Mouse (Mus musculus): ENCODE measurements around the gene Dennd5b. TPM values are rescaled to one million over a fixed set of nuclear protein-coding genes. Genes with fewer than 3 reads are reported as not detected.
"Not testable (repeated sequence)": the region's sequence is repeated elsewhere in the genome, so short reads cannot be mapped to it uniquely, and the experiment has no call there.

Gene Dennd5b
- total RNA-seq (2022), result 10 to 100 TPM; 41.9 to 59.0 (median 47.0) TPM

DNA sequence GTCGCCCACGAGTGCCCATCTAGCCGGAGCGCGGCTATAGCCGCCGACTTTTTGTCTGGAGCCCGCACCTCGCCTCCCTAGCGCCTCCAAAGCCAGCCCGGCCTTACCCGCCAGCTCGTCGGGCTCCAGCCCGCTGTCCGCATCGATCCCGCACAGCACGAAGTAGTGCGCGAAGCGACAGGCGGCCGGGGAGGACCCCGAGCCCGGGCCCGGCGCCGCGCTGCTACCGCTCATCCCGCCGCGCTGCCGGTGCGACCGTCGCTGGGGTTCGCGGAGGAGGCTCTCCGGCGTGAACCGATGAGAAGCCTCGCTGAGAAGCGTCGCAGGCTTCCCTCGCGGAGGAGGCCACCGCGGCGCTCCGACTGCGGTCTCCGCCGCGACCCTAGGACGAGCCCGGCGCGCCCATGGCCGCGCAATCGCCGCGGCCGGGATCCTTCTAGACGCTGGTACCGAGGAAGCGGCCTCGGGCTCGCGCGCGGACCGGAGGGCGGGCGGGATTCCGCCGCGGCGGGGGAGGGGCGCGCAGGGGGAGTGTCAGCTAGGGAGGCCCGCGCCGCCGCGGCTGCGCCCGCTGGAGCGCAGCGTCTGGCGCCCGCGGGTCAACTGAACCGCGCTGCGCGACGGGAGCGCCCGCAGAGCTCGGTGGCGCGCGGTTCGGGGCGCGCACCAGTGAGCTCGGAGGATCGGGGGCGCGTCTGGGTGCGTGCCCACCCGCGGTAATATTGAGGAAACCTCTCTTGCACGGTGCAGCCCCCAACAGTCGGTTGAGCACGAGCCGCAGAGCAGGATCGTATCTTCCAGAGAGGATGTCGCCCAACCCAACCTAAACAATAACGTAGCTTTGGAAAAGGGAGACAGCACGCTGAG lies at the start of gene Dennd5b:
Dennd5b (minus strand) TSS at position 605 of the 867 bp plus-strand sequence.
- DNase-seq (ENCODE audit: low spot score in 2 of 2), result peak; percentile 65 to 77

DNA sequence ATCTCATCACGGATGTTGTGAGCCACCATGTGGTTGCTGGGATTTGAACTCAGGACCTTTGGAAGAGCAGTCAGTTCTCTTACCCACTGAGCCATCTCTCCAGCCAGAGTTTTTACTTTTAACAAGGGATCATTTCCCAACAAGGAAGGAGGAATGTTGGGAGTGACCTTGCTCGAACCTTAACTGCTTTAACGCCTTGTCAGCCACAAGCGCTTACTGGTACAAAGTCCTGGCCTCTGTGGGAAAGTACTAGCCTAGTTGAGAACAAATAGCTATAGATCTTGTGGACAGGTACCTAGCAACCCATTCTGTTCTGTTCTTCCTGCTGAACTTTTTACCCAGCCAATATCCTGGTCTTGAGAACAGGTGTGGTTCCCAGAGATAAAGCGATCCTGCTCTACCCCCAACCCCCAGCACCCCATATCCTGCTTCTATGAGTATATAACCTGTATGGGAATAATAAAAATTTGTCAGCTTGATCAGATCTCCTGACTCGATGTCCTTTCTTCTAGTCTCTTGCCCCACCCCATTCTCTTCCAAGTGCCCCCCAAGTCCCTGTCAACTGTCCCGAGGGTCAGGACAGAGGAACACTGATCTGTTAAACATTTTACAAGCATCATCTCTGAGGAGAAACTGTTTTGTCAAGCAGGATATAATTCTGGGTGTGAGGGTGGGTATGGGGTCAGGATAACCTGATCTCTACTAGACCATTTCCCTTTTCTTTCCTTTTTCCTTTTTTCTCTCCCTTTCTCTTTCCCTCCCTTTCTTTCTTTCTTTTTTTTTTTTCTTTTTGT lies 47.2 kb upstream of the Dennd5b start:
- no peak for DNase-seq (ENCODE audit: low spot score in 2 of 2)

DNA sequence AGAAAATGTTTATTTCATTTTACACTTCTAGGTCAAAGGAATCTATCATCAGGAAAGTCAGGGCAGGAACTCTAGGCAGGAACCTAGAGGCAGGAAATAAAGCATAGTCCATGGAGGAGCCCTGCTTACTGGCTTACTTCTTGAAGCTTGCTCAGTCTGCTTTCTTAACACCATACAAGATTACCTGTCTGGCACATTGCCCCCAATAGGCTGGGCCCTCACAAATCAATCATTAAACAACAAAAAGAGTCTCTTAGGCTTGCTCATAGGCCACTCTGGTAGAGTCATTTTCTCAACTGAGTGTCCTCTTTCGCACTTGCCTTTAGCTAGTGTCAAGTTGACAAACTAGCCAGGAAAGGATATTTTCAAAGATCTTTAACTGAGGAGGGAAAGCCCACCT lies 43.7 kb upstream of the Dennd5b start:
- DNase-seq (ENCODE audit: low spot score in 2 of 2), result no peak

DNA sequence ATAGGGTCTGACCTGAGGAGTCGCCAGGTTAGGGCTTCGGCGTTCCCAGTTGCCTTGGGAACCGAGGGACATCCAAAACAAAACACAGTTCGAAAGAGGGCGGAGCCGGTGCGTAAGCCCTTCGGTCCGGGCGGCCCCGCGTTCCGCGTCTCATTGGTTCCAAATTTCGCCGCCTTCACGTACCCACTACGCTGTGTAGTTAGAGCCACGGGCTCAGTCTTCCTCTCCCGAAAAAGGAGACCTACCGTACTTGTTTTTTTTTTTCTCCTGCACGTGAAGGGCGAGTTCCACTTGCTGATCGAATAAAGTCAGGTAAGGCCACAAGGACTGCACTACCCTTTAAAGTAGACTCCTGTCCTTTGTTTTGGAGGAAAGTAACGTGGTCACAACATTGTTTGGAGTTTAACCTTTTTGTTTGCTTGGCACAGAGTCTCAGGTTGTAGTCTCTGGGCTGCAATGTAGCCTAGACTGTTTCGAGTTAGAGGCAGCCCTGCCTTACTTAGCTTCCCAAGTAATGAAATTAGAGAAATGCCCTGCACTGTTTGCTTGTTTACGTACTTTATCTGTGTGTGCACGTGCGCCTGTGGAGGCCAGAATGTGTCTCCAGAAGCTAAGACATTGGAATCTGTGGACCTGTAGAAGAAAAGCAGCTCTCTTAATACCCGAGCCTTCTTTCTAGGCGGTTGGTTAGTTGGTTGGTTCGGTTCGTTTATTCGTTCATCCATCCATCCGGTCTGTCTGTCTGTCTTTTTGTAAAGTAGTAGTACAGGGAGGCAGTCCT lies 40.1 kb upstream of the Dennd5b start:
- DNase-seq (ENCODE audit: low spot score in 2 of 2), result peak; percentile 56 to 77

DNA sequence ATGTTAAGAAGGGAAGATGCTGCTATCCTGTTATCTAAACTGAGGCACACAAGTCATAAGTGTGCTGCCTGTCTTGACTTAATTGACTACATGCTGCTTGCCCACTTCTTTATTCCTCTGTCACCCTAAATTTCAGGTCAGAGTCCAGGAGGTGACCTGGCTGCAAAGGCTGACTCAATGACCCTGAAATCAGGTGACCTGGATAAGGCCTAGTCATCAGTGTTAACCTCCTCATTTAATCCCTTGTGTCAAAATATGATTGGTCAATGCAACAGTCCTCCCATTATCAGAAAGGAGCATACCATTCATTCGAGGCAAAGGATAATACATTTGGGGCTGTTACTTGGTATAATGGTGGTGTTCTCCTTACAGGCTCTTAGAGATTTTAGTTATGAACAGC lies 38.0 kb upstream of the Dennd5b start, which contains the start of gene Etfbkmt:
Etfbkmt (plus strand) TSS at position 379 of the 400 bp plus-strand sequence.
- no peak for DNase-seq (ENCODE audit: low spot score in 2 of 2)

DNA sequence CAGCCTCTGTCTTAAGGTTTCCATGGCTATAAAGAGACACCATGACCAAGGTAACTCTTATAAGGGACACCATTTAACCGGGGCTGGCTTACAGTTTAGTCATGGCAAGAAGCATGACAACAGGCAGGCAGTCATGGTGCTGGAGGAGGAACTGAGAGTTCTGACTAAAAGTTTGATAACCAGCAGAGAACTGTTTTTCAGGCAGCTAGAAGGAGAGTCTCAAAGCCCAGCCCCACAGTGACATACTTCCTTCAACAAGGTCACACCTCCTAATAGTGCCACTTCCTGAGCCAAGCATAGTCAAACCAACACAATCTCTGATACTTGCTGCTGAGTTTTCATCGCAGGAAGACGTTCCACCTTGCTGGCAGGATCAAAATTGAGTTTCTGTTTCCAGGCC lies 37.5 kb upstream of the Dennd5b start:
- DNase-seq (ENCODE audit: low spot score in 2 of 2), result no peak

DNA sequence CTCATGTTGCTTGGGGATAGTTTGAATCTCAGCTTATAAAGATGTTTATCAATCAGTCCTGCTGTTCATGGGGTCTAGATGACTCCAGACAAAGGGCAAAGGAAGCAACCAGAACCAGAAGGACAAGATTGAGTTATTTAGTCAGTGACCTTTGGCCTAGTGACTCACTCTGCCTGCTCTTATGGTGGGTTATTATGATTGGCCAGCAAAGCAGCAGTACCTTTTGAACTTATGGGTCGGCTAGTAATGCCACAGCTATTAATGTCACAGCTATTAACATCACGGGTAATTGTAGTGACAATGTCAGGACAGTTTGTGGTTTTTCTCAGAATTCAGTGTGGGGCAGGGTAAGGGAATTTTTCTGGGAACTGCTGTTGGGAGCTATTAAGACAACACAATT lies 36.5 kb upstream of the Dennd5b start:
- no peak for DNase-seq (ENCODE audit: low spot score in 2 of 2)

DNA sequence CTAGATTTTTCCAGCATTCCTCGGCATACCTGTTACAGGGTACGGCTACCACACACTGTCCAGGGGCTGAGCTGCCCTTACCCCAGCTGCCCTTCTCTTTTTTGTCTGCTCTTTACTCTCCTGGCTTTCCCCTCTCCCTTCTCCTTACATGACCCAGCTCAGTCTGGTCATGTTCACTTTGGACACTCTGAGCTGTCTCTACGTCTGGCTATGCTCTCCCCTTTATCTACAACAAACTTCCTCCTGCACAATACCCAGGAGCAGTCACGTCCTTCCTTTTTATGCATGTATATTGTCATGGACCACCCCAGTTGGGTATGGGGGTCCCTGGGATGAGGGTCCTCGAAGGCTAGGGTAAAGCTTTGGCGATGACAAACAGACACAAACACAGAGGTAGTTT lies 34.2 kb upstream of the Dennd5b start:
- DNase-seq (ENCODE audit: low spot score in 2 of 2), result no peak

DNA sequence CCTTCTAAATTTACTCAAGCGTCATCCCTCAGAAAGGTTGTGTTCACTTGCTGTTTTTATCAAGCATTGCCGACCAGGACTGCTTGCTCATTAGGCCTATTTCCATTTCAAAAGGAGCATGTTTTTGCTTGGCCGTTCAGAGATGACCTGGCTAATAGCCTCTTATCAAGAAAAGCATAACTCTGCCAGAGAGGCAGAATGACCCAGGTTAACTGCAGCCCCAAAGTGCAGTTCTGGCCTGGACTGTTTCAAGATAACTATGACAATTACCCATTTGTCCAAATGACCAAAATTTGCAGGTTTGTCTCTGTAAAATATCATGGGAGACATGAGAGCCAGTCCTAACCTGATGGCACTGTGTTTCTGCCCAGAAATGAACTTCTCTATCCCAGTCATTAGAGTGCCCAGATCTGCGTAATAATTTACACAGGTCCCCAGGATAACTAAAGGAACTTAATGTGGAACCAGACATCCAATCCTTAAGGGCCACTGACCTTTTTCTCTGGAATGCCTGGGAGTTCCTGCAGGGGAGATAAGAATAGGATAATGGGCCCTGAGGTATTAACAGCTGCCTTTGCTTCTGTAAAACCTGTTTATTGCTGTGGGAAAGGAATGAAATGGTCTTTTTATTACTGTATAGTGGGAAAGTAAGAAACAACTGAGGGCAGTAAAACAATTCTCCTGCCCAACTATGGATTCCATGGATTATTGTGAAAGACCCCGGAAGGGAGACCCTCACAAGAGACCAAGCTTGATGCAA lies 33.1 kb upstream of the Dennd5b start:
- DNase-seq (ENCODE audit: low spot score in 2 of 2), result no peak

DNA sequence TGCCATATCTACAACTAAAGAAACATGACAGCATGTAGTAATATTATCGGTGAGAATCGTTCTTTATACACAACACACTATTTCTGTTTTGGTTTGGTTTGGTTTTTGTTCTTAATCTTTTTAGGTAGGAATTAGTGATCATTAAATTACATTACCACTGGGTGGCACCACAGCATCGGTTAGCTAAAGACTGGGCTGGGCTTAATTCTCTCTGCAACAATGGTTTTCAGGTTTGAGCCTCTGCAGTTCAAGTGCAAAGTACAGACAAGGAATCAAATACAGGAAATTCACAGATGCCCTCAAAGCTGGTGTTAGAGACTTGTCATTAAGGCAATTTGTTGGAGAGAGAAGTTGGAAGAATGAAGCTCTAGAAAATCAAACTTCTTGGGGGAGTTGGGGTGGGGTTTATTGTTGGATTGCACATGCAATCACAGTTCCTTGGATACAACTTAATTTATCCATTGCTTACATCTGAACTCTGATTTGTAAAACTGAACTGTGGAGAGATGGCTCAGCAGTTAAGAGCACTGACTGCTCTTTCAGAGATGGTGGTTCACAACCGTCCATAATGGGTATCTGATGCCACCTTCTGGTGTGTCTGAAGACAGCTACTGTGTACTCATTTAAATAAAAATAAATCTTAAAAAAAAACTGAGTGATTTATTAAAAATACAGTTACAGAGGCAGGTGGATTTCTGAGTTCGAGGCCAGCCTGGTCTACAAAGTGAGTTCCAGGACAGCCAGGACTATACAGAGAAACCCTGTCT lies 31.0 kb upstream of the Dennd5b start:
- peak in 1 of 2 experiments; percentile 7 for DNase-seq (ENCODE audit: low spot score in 2 of 2)

DNA sequence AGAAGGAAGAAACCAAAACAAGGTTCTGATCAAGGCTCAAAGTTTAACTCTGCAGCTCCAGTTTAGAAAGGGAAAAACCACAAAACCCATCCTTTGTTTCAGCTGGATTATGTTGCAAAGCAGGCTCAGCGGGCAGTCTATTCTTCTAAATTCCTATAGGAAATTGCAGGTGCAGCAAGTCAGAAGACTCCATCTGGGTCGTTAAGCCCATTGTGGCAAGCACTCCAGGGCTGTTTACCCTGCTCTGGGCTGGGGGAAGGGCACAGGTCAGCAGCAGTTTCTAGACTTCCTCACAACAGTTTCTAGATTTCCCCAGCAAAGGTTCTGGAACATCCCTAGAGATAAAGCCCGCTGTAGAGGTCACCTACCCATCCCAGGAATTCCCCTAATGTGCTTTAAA lies 29.6 kb upstream of the Dennd5b start:
- no peak for DNase-seq (ENCODE audit: low spot score in 2 of 2)

DNA sequence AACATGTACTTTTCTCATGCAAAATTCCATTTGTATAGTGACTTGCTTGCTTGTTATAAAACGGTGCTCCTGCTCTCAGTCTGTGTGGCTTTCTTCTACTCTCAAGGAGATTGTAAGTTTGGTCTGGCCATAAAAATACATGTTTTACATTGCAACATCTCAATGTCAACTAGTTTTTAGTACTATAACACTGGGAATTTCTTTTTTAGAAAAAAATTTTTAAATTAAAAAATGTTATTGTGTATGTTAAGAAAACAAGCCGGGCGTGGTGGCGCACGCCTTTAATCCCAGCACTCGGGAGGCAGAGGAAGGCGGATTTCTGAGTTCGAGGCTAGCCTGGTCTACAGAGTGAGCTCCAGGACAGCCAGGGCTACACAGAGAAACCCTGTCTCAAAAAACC lies 28.4 kb upstream of the Dennd5b start, which contains the start of gene Gm10203:
Gm10203 (plus strand) TSS at position 301 of the 400 bp plus-strand sequence.
- DNase-seq (ENCODE audit: low spot score in 2 of 2), result not testable (repeated sequence)

DNA sequence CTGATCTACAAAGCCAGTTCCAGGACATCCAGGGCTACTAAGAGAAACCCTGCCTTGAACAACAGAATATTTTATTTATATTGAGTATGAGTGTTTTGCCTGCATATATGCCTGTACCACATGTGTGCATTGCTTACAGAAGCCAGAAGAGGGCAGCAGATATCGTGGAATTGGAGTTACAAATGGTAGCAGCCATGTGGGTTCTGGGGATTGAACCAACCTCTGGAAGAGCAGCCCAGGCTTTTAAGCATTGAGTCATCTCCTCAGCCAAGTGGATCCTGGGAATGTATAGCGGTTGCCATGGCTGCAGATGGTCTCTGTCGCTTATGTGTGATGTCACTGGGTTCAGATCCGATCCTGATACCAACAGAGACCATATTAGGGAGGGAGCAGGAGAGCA lies 25.2 kb upstream of the Dennd5b start:
- DNase-seq (ENCODE audit: low spot score in 2 of 2), result peak in 1 of 2 experiments; percentile 6

DNA sequence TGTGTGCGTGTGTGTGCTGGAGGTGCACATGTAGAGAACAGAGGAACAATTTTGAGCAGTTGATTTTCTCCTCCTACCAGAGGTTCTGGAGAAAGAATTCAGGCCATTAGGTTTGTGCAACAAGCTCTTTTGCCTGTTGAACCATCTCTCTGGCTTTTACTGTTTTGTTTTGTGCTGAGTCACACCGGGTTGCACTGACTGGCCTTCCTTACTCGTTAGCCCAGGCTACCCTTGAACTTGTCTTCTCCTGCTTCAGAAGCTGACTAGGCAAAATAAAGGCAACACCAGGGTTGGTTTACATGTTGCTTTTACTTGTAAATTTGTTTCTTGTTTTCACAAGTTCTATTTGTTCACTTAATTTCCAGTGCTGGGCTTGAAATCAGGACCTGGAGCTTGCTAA lies 21.6 kb upstream of the Dennd5b start:
- no peak for DNase-seq (ENCODE audit: low spot score in 2 of 2)

DNA sequence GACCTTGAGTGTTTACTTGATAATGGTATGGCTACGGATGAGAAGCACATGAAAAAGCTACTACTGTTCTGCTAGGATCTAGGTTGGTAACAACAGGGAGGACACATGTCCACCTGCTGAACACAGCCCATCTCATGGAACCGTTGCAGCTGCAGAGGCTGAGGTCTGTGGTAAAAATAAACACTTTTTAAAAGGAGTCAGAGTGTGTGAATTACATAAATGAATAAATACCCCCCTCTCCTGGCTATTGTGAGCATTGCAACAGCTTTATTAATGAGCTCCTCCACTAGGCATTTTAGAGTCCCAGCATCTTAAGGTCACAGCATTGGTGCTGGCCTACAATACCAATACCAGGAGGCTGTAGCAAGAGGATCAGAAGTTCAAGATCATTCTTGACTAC lies 18.4 kb upstream of the Dennd5b start:
- DNase-seq (ENCODE audit: low spot score in 2 of 2), result peak in 1 of 2 experiments; percentile 52

DNA sequence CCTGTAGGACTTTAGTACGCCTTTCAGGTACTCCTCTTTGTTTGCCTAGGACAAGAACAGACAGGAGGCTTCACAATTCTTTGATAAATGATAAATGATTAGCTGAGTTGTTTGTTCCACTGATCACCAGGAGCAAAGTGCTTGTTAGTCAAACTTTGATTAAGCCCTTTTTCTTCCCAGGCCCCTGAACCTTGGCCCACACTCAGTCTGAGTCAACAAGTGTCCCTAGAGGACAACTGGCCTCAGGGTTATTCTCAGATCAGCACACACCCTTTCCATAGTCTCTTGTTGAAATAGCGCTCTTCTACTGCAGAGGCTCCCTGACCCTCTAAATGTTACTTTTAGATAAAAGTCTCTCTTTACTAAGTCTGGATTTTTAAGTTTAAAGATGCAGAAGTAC lies 17.5 kb upstream of the Dennd5b start:
- no peak for DNase-seq (ENCODE audit: low spot score in 2 of 2)

DNA sequence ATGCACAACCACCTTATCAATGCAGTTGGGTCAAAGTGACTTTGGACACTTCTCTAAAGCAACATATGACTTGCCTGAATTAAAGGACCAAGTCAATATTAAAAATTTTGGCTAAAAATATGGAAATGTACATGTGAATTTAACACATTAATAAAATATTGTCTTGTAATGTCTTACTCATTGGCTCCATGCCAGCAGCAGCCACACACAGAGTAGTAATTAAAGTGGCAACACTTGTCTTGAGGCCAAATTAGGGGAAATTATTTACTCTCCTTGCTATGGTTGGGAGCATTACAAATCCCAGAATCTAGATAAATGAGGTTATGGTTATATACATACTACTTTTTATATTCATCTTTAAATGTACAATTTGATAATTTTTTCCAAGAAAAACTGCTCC lies 15.5 kb upstream of the Dennd5b start:
- DNase-seq (ENCODE audit: low spot score in 2 of 2), result no peak

DNA sequence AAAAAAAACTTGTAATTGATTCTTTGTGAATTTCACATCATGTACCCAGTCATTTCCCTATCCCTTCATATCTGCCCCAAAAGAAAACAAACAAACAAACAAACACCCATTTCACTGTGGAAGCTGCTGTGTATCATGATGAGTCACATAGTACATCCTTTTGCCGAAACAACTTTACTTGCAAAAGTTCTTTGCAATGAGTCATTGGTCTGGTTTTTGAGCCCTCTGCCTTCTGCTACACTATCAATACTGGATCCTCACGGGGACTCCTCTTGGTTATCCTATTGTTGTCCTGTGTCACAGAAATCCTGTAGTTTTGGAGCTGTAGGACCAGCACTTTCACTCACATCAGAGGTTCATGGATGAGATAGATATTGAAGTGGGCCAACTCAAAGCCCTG lies 7.4 kb upstream of the Dennd5b start:
- DNase-seq (ENCODE audit: low spot score in 2 of 2), result no peak

DNA sequence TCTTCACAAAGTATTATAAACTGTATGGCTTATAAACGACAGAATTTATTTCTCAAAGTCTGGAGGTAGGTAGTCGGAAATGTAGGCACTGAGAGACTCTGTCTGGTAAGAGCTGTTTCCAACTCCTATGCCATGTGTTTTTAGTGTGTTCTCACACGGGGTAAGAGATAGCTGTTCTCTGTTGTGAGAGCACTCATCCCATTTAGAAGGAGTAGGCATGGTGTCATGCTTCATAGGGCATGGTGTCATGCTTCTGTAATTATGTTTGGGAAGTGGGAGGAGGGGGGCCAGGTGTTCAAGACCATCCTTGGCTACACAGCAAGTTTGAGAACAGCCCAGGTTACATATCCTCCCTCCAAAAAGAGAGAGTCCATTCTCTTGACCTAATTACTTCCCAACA lies 6.1 kb upstream of the Dennd5b start:
- no peak for DNase-seq (ENCODE audit: low spot score in 2 of 2)

DNA sequence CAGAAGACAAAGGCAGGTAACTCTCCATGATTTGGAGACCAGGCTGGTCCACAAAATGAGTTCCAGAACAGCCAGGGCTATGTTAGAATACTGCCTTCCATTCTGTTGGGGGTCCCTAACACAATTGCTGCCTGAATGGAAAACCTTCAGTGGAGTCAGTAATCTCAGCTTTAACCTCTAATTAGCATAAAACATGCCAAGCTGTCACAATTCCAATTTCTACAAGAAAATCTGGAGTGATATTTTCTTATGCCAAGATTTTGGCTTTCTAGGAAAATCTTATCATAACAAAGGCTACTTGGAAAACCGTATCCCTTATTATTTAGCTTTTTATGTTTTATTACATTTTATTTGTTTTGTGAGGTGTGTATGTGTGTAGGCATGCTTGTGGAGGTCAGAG lies 2.0 kb upstream of the Dennd5b start:
- no peak for DNase-seq (ENCODE audit: low spot score in 2 of 2)
